Mouse (Mus musculus) ES-E14 (cell line): ENCODE results near the gene Nprl3. TPM values are rescaled to one million over a fixed set of nuclear protein-coding genes. Genes with fewer than 3 reads are reported as not detected.

ENCODE experiments used
- DNase-seq: peaks from one replicate; pipeline ENCODE4 v3.0.0-alpha.2; 2013; ENCODE audit warnings: low read depth, low spot score
- H3K27ac ChIP-seq: 2 replicates; pipeline ENCODE4 v1.5.1; 2012; ENCODE audit warnings: low read depth, mild to moderate bottlenecking, low read length, moderate library complexity, mixed read lengths; ENCODE audit not compliant: poor library complexity, insufficient read depth, severe bottlenecking
- H3K36me3 ChIP-seq: 2 replicates; pipeline ENCODE4 v1.6.1; 2012; ENCODE audit warnings: mild to moderate bottlenecking, low read length, moderate library complexity, mixed read lengths; ENCODE audit not compliant: control insufficient read depth, poor library complexity, insufficient read depth, severe bottlenecking
- H3K4me1 ChIP-seq, 2 experiments: fragments of 150-350 bp in 1 of 2; sonication (generic) in 1 of 2; 2 replicates each; pipeline ENCODE4 v1.6.1; 2012; ENCODE audit warnings: low read length in 2 of 2, mild to moderate bottlenecking in 1 of 2, mixed read lengths in 1 of 2; ENCODE audit not compliant: control insufficient read depth in 2 of 2, insufficient read depth in 2 of 2, poor library complexity in 1 of 2
- H3K4me3 ChIP-seq, 2 experiments: fragments of 150-350 bp in 1 of 2; sonication (generic) in 1 of 2; 2 replicates each; pipeline ENCODE4 v1.5.1; 2012; ENCODE audit warnings: low read length in 2 of 2, low read depth in 1 of 2, mild to moderate bottlenecking in 1 of 2, mixed read lengths in 1 of 2; ENCODE audit not compliant: insufficient read depth in 1 of 2, poor library complexity in 1 of 2, severe bottlenecking in 1 of 2
- H3K9ac ChIP-seq: 2 replicates; pipeline ENCODE4 v1.6.1; 2012; ENCODE audit warnings: low read depth, mild to moderate bottlenecking, low read length, mixed read lengths; ENCODE audit not compliant: poor library complexity, insufficient read depth, severe bottlenecking
- H3K9me3 ChIP-seq: fragments of 150-350 bp; sonication (generic); 2 replicates; pipeline ENCODE4 v1.6.1; 2012; ENCODE audit warnings: low read depth, mild to moderate bottlenecking, low read length; ENCODE audit not compliant: control insufficient read depth, insufficient read depth
- CHD2 ChIP-seq: IDR thresholded peaks from 2 replicates; pipeline ENCODE4 v1.6.1; 2014; ENCODE audit warnings: mild to moderate bottlenecking, low read depth, low read length, inconsistent platforms
- HCFC1 ChIP-seq: IDR thresholded peaks from 2 replicates; pipeline ENCODE4 v1.6.1; 2012; ENCODE audit warnings: low read length, inconsistent platforms, borderline replicate concordance; ENCODE audit not compliant: insufficient read depth
- MAFK ChIP-seq: IDR thresholded peaks from 2 replicates; pipeline ENCODE4 v1.6.1; 2014; ENCODE audit warnings: mild to moderate bottlenecking, low read depth, low read length, inconsistent platforms; ENCODE audit not compliant: insufficient read depth
- ZC3H11A ChIP-seq: IDR thresholded peaks from 2 replicates; pipeline ENCODE4 v1.6.1; 2012; ENCODE audit warnings: low read depth, mild to moderate bottlenecking, inconsistent platforms, low read length, borderline replicate concordance
- ZNF384 ChIP-seq: IDR thresholded peaks from 2 replicates; pipeline ENCODE4 v1.6.1; 2012; ENCODE audit warnings: low read depth, low read length, inconsistent platforms
- in situ Hi-C, 2 experiments: fragments of 600-800 bp; cut with MboI; formaldehyde crosslinking; loops; one replicate each; pipeline ENCODE4 v1.15.1; 2025; ENCODE audit warnings: low sequenced_read_pairs in 2 of 2, inconsistent platforms in 1 of 2; ENCODE audit not compliant: unreplicated experiment in 2 of 2
- total RNA-seq: library from RNA; depleted of rRNA; stranded (reverse); fragments of 300-350 nt; gene quantifications from 2 replicates; pipeline ENCODE4 v1.2.3, GENCODE M21; 2012

The Nprl3 gene
- total RNA-seq, 1 experiment: 47.2 TPM

DNA sequence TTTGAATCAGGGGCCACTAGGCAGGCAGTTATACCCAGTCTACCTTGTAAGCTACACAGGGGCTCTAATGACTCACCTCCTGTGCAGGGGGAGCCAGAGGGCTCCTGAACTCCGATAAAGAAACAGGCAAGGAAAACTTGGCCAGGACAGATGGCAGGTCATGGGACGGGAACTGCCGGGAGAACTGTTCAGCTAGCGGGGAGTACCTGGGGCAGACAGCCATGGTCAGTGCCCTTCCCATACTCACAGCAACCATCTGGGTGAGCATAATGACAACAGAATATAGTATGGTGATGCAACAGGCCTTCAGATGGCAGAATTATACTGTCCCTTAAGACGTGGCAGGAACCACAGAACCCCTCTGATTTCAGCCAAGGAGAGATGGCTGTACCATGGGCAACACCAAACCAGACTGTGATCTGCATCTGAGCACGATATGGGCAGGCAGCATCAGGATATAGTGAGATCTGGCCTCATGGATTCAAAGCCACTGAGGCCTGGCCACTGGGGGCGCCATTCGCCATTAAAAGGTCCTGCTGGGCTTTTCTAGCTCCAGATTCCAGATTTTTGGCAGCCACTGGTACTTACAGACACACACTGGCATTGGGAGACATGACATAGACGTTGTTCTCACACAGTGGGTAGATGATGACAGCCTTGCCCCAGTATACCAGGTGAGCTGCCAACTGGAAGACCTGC is 30.6 kb downstream of the Nprl3 start:
- no peak overlapping the region for H3K27ac ChIP-seq
- no peak overlapping the region for H3K4me3 ChIP-seq
- no peak for DNase-seq
- H3K4me1 ChIP-seq: no peaks in the 10 kb centered on the region
- H3K9ac ChIP-seq: no peak overlapping the region
- no peak for TF ChIP-seq CHD2
- TF ChIP-seq ZNF384: no peak
- no peak for TF ChIP-seq ZC3H11A
- no peak for TF ChIP-seq HCFC1
- TF ChIP-seq MAFK: no peak
- peaks cover 26% of the 10 kb centered on the region for H3K36me3 ChIP-seq
- H3K9me3 ChIP-seq: no peaks in the 10 kb centered on the region
- in situ Hi-C loops: no loop called here

DNA sequence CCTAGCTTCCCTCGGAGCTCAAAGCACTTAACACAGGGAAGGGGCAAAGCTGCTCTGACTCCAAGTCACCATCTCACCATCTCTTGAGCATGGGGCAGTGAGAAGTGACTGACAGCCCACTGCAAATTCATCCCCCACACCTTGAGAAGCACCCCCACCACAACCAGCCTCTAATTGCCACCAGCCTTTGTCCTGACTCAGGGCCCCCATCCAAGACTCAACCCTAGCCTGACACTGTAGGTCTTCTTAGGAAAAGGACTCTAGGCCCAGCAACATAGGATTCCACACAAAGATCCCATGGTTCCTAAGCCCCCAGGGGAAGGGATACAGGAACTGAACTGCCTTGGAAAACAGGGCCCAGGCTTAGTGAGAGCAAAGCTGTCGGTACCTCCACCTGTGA is 31.4 kb downstream of the Nprl3 start:
- Histone ChIP-seq H3K27ac (no peak overlapping the region), H3K36me3 (peaks cover 33% of the 10 kb centered on the region), H3K9me3 (no peaks in the 10 kb centered on the region), H3K9ac (no peak overlapping the region), H3K4me3 (no peak overlapping the region), H3K4me1 (no peaks in the 10 kb centered on the region)
- in situ Hi-C loops: no loop called here
- TF ChIP-seq ZNF384: no peak
- TF ChIP-seq CHD2: no peak
- TF ChIP-seq HCFC1: no peak
- no peak for TF ChIP-seq ZC3H11A
- no peak for TF ChIP-seq MAFK
- DNase-seq: no peak

DNA sequence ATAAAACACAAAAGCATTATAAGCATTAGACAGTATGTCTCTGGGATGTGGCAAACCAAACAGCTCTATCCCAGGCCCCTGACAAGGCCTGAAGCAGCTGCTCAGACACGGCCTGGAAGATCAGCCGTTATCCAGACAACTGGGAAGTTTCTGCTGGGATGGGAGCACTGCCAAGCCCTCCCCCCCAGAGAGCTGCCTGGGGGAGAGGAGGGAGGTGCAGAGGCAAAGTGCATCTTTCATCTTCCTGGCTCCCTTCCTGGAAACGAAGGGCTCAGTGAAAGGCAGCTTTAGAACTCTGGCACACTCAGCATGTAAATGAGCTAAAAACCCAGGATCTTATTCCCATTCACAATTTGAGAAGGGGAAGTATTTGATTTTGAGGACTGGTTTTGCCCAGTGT is 31.9 kb downstream of the Nprl3 start:
- H3K9ac ChIP-seq: no peak overlapping the region
- DNase-seq: no peak
- no peak overlapping the region for H3K4me3 ChIP-seq
- H3K27ac ChIP-seq: no peak overlapping the region
- in situ Hi-C loops: no loop called here
- TF ChIP-seq HCFC1: no peak
- no peak for TF ChIP-seq ZC3H11A
- no peak for TF ChIP-seq ZNF384
- no peak for TF ChIP-seq CHD2
- TF ChIP-seq MAFK: no peak
- no peaks in the 10 kb centered on the region for H3K4me1 ChIP-seq
- peaks cover 33% of the 10 kb centered on the region for H3K36me3 ChIP-seq
- H3K9me3 ChIP-seq: no peaks in the 10 kb centered on the region

DNA sequence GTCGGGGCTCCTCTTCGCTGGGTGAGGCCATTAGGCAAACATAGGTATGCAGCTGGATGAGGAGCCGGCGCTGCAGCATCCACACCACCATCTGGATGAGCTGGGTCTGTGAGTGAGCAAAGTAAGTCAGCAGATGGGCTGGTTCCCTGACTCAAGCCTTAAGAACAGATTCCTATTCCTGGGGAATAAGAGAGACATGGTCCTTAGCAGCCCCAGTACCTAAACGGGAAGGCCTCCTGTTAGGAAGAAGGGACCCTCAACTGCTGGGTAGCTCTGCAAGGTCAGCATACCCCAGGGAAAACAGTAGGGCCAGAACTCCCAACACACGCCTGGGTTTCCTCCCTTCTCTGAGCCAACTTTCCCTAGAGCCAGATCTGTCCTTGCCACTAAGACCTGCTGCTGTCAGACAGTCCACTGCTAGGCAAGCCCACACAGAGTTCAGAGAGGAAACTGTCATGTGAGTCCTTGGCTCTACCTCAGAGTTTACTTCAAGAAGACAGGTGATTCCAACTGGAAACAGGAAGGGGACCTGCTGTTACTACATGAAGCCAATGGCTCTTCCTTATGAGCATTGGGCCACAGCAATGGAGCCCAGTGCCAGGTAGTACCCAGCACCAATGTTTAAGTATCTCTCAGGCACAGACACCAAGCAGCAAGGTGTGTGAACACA is 32.6 kb downstream of the Nprl3 start:
- H3K4me1 ChIP-seq: no peaks in the 10 kb centered on the region
- H3K9me3 ChIP-seq: no peaks in the 10 kb centered on the region
- H3K36me3 ChIP-seq: peaks cover 37% of the 10 kb centered on the region
- in situ Hi-C loops: no loop called here
- no peak overlapping the region for H3K27ac ChIP-seq
- no peak overlapping the region for H3K4me3 ChIP-seq
- no peak overlapping the region for H3K9ac ChIP-seq
- TF ChIP-seq CHD2 (no peak), ZC3H11A (no peak), HCFC1 (no peak), MAFK (no peak), ZNF384 (no peak)
- DNase-seq: no peak

DNA sequence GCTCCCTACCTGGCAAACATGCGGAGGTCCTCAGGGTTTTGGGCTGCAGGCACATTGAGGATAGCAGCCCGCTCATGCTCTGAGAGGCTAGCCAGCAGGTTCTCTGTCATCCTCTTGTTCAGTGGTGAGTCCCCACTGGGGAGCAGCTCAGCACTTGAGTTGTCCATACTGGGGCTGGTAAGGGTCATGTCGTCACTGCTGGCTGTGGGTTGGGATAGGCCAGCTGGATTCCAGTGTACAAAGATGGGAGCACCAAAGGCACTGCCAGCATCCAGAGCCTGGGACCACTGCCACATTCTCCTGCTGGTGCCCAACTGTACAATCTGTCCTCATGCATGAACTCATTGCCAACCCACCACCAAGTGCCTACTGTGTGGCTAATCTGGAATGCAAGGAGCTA is 33.6 kb downstream of the Nprl3 start:
- peaks cover 44% of the 10 kb centered on the region for H3K36me3 ChIP-seq
- H3K4me3 ChIP-seq: no peak overlapping the region
- no peak overlapping the region for H3K27ac ChIP-seq
- no peaks in the 10 kb centered on the region for H3K9me3 ChIP-seq
- no peak for DNase-seq
- TF ChIP-seq ZNF384 (no peak), HCFC1 (no peak), MAFK (no peak), CHD2 (no peak), ZC3H11A (no peak)
- in situ Hi-C loops: no loop called here
- no peak overlapping the region for H3K9ac ChIP-seq
- H3K4me1 ChIP-seq: no peaks in the 10 kb centered on the region
